Mouse (Mus musculus) frontal cortex, postnatal 25 days (tissue): ENCODE results near the gene Marveld3.

Source experiments
- DNase-seq, 2 experiments: peaks; one replicate each; pipeline ENCODE4 v3.0.0; 2022; ENCODE audit warnings: low spot score in 2 of 2

Gene Marveld3

DNA sequence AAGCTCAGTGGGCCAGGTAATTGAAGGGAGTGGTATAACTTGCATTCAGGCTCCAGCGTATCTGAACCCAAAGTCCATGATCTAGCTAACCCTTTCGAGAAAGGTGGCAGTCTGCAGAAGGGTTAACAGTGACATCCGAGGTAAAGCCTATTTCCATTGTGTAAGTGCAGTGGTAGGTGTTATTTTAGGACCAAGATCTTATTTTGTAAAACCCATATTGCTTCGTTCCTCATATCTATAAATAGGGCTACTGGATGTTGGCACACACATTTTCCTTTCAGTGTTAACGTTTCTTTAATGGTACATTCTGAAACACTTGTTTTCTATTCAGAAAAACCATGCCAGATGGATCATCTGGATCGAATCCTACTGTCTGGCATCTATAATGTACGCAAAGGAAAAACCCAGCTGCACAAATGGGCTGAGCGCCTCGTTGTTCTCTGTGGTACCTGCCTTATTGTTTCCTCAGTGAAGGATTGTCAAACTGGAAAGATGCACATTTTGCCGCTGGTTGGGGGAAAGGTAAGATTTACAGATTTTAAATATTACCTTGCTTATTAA, 58.0 kb downstream of the Marveld3 start:
- DNase-seq, result no peak

GRCm38 (mm10) chr8:109902379-109902778, 59.6 kb downstream of the Marveld3 start:
- DNase-seq, result no peak
